Mouse (Mus musculus) layer of hippocampus, postnatal 14 days (tissue): ENCODE results near the gene Vmn1r123. TPM values are rescaled to one million over a fixed set of nuclear protein-coding genes. Genes with fewer than 3 reads are reported as not detected.
"Not testable (repeated sequence)": the region's sequence is repeated elsewhere in the genome, so short reads cannot be mapped to it uniquely, and the experiment has no call there.

ENCODE experiments used
- DNase-seq, 2 experiments: peaks; one replicate each; pipeline ENCODE4 v3.0.0; 2021 to 2022; ENCODE audit warnings: low spot score in 2 of 2, mixed read lengths in 1 of 2
- long read RNA-seq, 2 experiments: library from polyadenylated mRNA; stranded (forward); transcript quantifications; one replicate each; pipeline ENCODE4 v2.0.0; 2021
- total RNA-seq, 2 experiments: library from RNA; stranded (reverse); gene quantifications; 2 replicates each; pipeline ENCODE4 v1.2.3; 2021

Gene Vmn1r123
- total RNA-seq = not detected
- long read RNA-seq, experiment 1 = 0 reads
- long read RNA-seq, experiment 2 = 0 reads

- DNase-seq = not testable (repeated sequence)
Observed at GRCm38 (mm10) chr7:21161885-21162284, at the start of gene Vmn1r123. Gene Vmn1r123 (plus strand): TSS chr7:21162185.

GRCm38 (mm10) chr7:21134028-21134427, 28.0 kb upstream of the Vmn1r123 start, which contains the start of gene Vmn1r122:
Gene Vmn1r122 (minus strand): TSS chr7:21134128.
- not testable (repeated sequence) for DNase-seq

- DNase-seq = not testable (repeated sequence)
Observed at GRCm38 (mm10) chr7:21190323-21190722, 28.3 kb downstream of the Vmn1r123 start, which contains the start of gene Gm5157. Gene Gm5157 (minus strand): TSS chr7:21190423.

Other genes with a start within 250 kb of the Vmn1r123 start
- gene Vmn1r118, start 249.8 kb upstream of the Vmn1r123 start, total RNA-seq = not detected
- not detected for gene Vmn1r119, start 149.7 kb upstream of the Vmn1r123 start, total RNA-seq
- not detected for gene Vmn1r120, start 108.4 kb upstream of the Vmn1r123 start, total RNA-seq
- not detected for gene Vmn1r121, start 63.7 kb upstream of the Vmn1r123 start, total RNA-seq
- not detected for gene Vmn1r122, start 28.1 kb upstream of the Vmn1r123 start, total RNA-seq
- gene Gm5157, start 28.2 kb downstream of the Vmn1r123 start, total RNA-seq = not detected
- not detected for gene Vmn1r124, start 98.4 kb downstream of the Vmn1r123 start, total RNA-seq
- gene Vmn1r125, start 110.0 kb downstream of the Vmn1r123 start, total RNA-seq = not detected
- not detected for gene Vmn1r126, start 139.3 kb downstream of the Vmn1r123 start, total RNA-seq
- gene Vmn1r127, start 157.7 kb downstream of the Vmn1r123 start, total RNA-seq = not detected
- not detected for gene Vmn1r128, start 187.2 kb downstream of the Vmn1r123 start, total RNA-seq
- not detected for gene Vmn1r129, start 199.1 kb downstream of the Vmn1r123 start, total RNA-seq